Mouse (Mus musculus): ENCODE results near the gene Letm1. TPM values are rescaled to one million over a fixed set of nuclear protein-coding genes. Genes with fewer than 3 reads are reported as not detected.

The Letm1 gene
- polyA plus RNA-seq, 1 experiment from 2014 or later = 69.5 TPM

DNA sequence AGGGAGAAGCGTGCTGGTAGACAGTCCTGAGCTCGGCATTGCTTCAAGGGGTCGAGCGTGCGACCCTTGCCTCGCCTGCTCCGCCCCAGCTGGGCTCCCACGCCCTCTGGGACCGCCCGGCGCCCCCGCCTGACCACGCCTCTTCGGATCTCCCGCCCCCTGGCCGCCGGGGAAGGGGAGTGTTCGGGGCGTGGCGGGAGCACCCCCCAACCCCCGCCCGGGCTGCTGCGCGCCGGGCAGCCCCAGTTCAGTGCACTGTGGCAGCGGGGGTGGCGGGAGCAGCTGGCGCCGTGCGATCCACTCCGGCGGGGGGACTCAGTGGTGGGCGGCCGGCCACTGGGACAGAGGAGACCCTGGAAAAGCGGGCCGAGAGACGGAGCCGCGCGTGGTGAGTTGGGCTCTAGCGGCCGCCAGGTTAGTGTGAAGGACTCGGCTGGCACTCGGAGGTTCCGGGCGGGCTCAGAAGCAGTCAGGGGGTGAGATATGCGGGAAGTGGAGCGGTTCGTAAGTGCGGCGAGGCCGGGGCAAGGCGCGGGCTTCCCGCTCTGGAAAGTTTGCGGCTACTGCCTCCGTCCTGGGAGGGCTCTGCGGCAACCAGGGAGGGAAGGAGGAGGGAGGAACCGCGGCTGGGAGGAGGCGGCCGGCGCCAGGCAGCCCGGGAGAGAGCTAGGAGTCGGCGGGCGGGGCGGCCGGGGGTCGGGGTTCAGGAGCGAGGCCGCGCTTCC is 60.9 kb downstream of the Letm1 start, which contains the start of gene Fgfr3:
Fgfr3 (plus strand) TSS at position 134 of the 725 bp plus-strand sequence.
- peak within 1 kb of the TSS; percentile 48 for H3K4me3 ChIP-seq (ENCODE audit: low read depth, low read length)
- no peaks in the 10 kb centered on the region for H3K9me3 ChIP-seq (ENCODE audit: control insufficient read depth, low read length)
- H3K27ac ChIP-seq (ENCODE audit: low read depth, low read length) = peak within 1 kb of the TSS; percentile 16
- H3K4me1 ChIP-seq (ENCODE audit: control insufficient read depth, insufficient read depth, low read length) = 0 out of 2 replicates have a peak, but pooled peaks cover 10% of the 10 kb centered on the region
- ATAC-seq (ENCODE audit: low read depth) = peak; percentile 49; the same call in 1 of the 2 replicates
- peak within 1 kb of the TSS; percentile 58 for H3K9ac ChIP-seq (replicated peaks; ENCODE audit: low read depth, low read length)
- H3K27me3 ChIP-seq (ENCODE audit: control insufficient read depth, insufficient read depth, low read length) = no peaks in the 10 kb centered on the region
- H3K4me2 ChIP-seq (ENCODE audit: low read depth, low read length) = peak within 1 kb of the TSS; percentile 78
- no peaks in the 10 kb centered on the region for H3K36me3 ChIP-seq (ENCODE audit: control insufficient read depth, insufficient read depth, low read length)
- WGBS = under 1% methylated on average over 64 of the region's 73 CpGs

DNA sequence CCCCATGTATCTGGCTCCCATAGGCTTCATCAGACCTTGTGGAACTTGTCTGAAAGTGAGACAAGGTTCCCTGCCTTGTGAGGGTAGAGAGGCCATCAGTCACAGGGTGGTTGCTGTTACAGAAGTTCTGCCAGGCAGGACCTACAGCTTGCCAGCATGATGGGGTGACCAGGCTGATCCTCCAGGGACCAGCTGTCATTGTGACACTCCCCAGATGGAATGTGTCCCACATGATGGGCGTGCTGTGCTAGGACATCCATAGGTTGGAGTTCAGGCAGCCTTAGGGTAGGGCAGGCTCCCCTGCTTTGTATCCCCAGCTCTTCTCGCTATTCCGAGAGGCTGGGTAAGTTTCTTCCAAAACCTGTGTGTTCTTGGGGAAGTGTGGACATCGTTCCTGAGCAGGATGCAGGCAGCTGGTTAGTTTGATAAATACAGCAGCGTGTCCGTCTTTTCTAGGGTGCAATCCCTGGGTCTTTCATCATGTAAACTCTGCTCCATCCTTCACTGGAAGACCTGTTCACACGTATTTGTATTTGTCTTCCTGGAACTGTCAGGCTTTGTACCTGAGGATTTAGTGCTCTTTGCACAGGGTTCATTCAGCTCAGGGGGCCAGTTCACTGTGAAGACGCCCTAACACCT is 61.6 kb downstream of the Letm1 start:
- peak overlapping the region; percentile 58 for H3K9ac ChIP-seq (replicated peaks; ENCODE audit: low read depth, low read length)
- 8% methylated on average over 8 of the region's 8 CpGs for WGBS

DNA sequence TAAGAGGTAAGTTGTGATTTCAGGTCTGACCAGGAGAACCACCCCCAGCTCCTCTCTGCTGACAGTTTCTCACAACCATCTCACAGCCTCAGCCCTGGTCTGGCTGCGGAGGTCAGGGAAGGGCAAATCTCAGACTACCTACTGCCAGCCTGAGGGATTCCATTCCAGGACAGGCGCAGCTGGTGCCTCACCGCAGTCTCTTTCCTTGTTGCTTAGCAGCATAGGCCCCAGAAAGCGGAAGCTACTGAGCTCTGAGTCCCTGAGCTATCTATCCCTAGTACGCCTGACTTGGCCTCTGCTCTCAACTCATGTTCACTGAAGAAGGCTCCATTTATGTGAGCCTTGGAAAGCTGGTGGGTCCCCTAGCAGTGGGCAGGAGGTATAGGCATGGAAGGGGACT is 64.2 kb downstream of the Letm1 start:
- Histone ChIP-seq H3K9me3 (ENCODE audit: control insufficient read depth, low read length) (no peaks in the 10 kb centered on the region), H3K4me1 (ENCODE audit: control insufficient read depth, insufficient read depth, low read length) (0 out of 2 replicates have a peak, but pooled peaks cover 5% of the 10 kb centered on the region), H3K27me3 (ENCODE audit: control insufficient read depth, insufficient read depth, low read length) (no peaks in the 10 kb centered on the region), H3K36me3 (ENCODE audit: control insufficient read depth, insufficient read depth, low read length) (no peaks in the 10 kb centered on the region), H3K4me3 (ENCODE audit: low read depth, low read length) (no peak overlapping the region), H3K4me2 (ENCODE audit: low read depth, low read length) (no peak overlapping the region), H3K27ac (ENCODE audit: low read depth, low read length) (no peak overlapping the region), H3K9ac (replicated peaks; ENCODE audit: low read depth, low read length) (no peak overlapping the region)
- 67% methylated on average over 5 of the region's 5 CpGs for WGBS
- no peak for ATAC-seq (ENCODE audit: low read depth)

More for the DNA sequence above, 61.6 kb downstream of the Letm1 start:
- no peak for ATAC-seq (ENCODE audit: low read depth)
- peak overlapping the region; percentile 16; the same call in 1 of the 2 replicates for H3K27ac ChIP-seq (ENCODE audit: low read depth, low read length)
- H3K27me3 ChIP-seq (ENCODE audit: control insufficient read depth, insufficient read depth, low read length) = no peaks in the 10 kb centered on the region
- peak overlapping the region; percentile 78 for H3K4me2 ChIP-seq (ENCODE audit: low read depth, low read length)
- H3K36me3 ChIP-seq (ENCODE audit: control insufficient read depth, insufficient read depth, low read length) = no peaks in the 10 kb centered on the region
- H3K4me1 ChIP-seq (ENCODE audit: control insufficient read depth, insufficient read depth, low read length) = 0 out of 2 replicates have a peak, but pooled peaks cover 10% of the 10 kb centered on the region
- H3K9me3 ChIP-seq (ENCODE audit: control insufficient read depth, low read length) = no peaks in the 10 kb centered on the region
- peak overlapping the region; percentile 48; the same call in 1 of the 2 replicates for H3K4me3 ChIP-seq (ENCODE audit: low read depth, low read length)

DNA sequence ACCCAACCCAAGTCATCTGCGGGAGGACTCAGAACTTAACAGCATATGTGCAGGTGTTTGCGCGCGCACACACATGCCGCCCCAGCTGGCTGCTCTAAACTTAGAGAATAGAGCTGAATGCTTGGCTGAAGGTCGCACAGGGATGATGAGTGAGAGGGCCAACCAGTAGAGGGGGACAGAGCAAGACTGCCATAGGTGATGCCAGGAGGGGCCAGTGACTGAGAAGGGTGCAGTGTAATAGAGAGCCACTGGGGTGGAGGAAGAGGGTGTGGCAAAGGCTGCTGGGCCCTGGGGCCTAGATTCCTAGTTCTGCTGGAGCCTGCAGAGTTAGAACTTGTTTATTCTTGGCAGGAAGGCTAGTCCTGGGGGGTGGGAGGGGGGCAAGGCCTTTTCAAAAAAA is 66.2 kb downstream of the Letm1 start:
- WGBS = 85% methylated on average over 6 of the region's 6 CpGs
- Histone ChIP-seq H3K36me3 (ENCODE audit: control insufficient read depth, insufficient read depth, low read length) (no peaks in the 10 kb centered on the region), H3K4me1 (ENCODE audit: control insufficient read depth, insufficient read depth, low read length) (no peaks in the 10 kb centered on the region), H3K9me3 (ENCODE audit: control insufficient read depth, low read length) (no peaks in the 10 kb centered on the region), H3K27ac (ENCODE audit: low read depth, low read length) (no peak overlapping the region), H3K4me3 (ENCODE audit: low read depth, low read length) (no peak overlapping the region), H3K27me3 (ENCODE audit: control insufficient read depth, insufficient read depth, low read length) (no peaks in the 10 kb centered on the region), H3K4me2 (ENCODE audit: low read depth, low read length) (no peak overlapping the region), H3K9ac (replicated peaks; ENCODE audit: low read depth, low read length) (no peak overlapping the region)
- ATAC-seq (ENCODE audit: low read depth) = no peak

DNA sequence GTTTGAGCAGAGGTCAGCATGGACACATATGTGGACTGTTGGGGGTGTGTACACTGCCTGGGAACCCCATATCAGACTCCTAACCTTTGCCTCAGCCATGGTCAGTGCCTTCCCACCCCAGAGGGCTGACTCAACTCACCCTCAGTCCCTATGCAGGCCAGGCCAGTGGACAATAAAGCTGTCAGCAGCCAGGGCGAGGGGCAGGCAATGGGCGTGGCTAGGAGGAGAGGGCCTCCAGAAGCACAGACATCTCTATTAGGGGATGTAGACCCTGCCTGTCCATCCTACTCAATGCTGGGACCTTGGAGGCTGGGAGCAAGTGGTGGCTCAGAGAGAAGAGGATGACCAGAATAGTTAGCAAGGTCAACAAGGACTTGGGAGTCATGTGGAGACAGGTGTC is 67.4 kb downstream of the Letm1 start:
- no peaks in the 10 kb centered on the region for H3K9me3 ChIP-seq (ENCODE audit: control insufficient read depth, low read length)
- H3K4me2 ChIP-seq (ENCODE audit: low read depth, low read length) = no peak overlapping the region
- no peaks in the 10 kb centered on the region for H3K27me3 ChIP-seq (ENCODE audit: control insufficient read depth, insufficient read depth, low read length)
- no peak for ATAC-seq (ENCODE audit: low read depth)
- no peak overlapping the region for H3K27ac ChIP-seq (ENCODE audit: low read depth, low read length)
- no peaks in the 10 kb centered on the region for H3K4me1 ChIP-seq (ENCODE audit: control insufficient read depth, insufficient read depth, low read length)
- no peak overlapping the region for H3K4me3 ChIP-seq (ENCODE audit: low read depth, low read length)
- no peaks in the 10 kb centered on the region for H3K36me3 ChIP-seq (ENCODE audit: control insufficient read depth, insufficient read depth, low read length)
- H3K9ac ChIP-seq (replicated peaks; ENCODE audit: low read depth, low read length) = no peak overlapping the region
- 29% methylated on average over 2 of the region's 2 CpGs for WGBS

DNA sequence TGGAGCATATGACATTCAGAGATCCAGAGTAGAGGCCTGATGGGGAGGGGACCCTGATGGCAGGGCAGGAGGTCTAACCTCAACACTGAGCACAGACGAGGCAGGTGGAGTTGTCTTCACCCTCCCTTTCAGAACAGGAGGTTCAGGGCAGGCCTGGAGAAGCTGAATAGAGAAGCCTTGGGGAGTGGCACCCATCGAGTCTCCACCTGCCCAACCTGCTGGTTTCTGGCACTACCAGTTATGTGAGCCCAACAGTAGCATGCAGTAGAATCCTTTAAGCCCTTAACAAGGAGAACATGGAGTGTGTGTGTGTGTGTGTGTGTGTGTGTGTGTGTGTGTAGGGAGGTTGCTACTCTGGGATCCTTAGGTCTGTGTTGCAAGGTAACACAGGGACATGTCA is 70.1 kb downstream of the Letm1 start:
- Histone ChIP-seq H3K4me2 (ENCODE audit: low read depth, low read length) (no peak overlapping the region), H3K4me1 (ENCODE audit: control insufficient read depth, insufficient read depth, low read length) (no peaks in the 10 kb centered on the region), H3K27me3 (ENCODE audit: control insufficient read depth, insufficient read depth, low read length) (no peaks in the 10 kb centered on the region), H3K36me3 (ENCODE audit: control insufficient read depth, insufficient read depth, low read length) (no peaks in the 10 kb centered on the region), H3K27ac (ENCODE audit: low read depth, low read length) (no peak overlapping the region), H3K4me3 (ENCODE audit: low read depth, low read length) (no peak overlapping the region), H3K9me3 (ENCODE audit: control insufficient read depth, low read length) (no peaks in the 10 kb centered on the region), H3K9ac (replicated peaks; ENCODE audit: low read depth, low read length) (no peak overlapping the region)
- 91% methylated on average over 2 of the region's 2 CpGs for WGBS
- ATAC-seq (ENCODE audit: low read depth) = no peak

DNA sequence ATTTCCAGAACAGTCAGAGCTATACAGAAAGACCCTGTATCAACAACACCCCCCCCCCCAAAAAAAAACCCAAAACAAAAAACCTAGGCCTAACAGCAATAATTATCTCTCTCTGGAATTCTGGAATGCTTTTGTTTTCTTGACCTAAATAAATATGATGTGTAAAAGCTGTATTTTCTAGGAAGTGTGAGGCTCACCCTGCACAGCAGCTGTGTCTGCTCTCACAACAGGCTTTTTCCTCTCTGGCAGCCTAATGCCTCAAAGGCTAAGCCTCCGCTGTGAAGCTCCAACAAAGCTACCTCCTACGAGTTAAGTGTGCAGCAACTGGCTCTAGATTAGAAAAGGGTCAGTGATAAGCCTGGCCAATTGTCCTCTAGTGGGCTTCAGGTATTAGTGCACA is 73.6 kb downstream of the Letm1 start:
- Histone ChIP-seq H3K27me3 (ENCODE audit: control insufficient read depth, insufficient read depth, low read length) (no peaks in the 10 kb centered on the region), H3K4me1 (ENCODE audit: control insufficient read depth, insufficient read depth, low read length) (0 out of 2 replicates have a peak, but pooled peaks cover 6% of the 10 kb centered on the region), H3K36me3 (ENCODE audit: control insufficient read depth, insufficient read depth, low read length) (no peaks in the 10 kb centered on the region), H3K27ac (ENCODE audit: low read depth, low read length) (no peak overlapping the region), H3K9me3 (ENCODE audit: control insufficient read depth, low read length) (no peaks in the 10 kb centered on the region), H3K9ac (replicated peaks; ENCODE audit: low read depth, low read length) (no peak overlapping the region), H3K4me3 (ENCODE audit: low read depth, low read length) (no peak overlapping the region), H3K4me2 (ENCODE audit: low read depth, low read length) (no peak overlapping the region)
- 54% methylated on average over 2 of the region's 2 CpGs for WGBS
- ATAC-seq (ENCODE audit: low read depth) = no peak

DNA sequence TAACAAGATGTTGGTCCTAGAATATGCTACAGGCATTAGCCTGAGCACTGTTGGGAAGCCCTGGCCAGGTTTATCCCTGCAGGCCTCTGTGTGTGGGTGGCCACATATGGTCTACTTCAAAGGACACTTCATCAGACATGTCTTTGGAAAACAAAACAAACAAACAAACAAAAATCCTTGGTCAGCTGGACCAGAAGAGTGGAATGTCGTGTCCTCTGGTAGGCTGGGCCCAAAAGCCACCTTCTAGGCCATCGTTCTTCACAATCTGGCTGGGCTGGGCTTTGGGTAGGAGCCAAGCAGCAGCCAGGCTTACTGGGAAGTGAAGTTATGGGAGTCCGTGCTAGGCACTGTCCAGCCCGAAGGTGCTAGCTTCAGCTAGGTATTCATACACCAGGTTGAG is 75.5 kb downstream of the Letm1 start:
- no peak overlapping the region for H3K4me3 ChIP-seq (ENCODE audit: low read depth, low read length)
- WGBS = 71% methylated on average over 4 of the region's 4 CpGs
- 0 out of 2 replicates have a peak, but pooled peaks cover 6% of the 10 kb centered on the region for H3K4me1 ChIP-seq (ENCODE audit: control insufficient read depth, insufficient read depth, low read length)
- no peaks in the 10 kb centered on the region for H3K27me3 ChIP-seq (ENCODE audit: control insufficient read depth, insufficient read depth, low read length)
- no peak overlapping the region for H3K9ac ChIP-seq (replicated peaks; ENCODE audit: low read depth, low read length)
- H3K36me3 ChIP-seq (ENCODE audit: control insufficient read depth, insufficient read depth, low read length) = no peaks in the 10 kb centered on the region
- no peaks in the 10 kb centered on the region for H3K9me3 ChIP-seq (ENCODE audit: control insufficient read depth, low read length)
- H3K4me2 ChIP-seq (ENCODE audit: low read depth, low read length) = no peak overlapping the region
- no peak for ATAC-seq (ENCODE audit: low read depth)
- H3K27ac ChIP-seq (ENCODE audit: low read depth, low read length) = no peak overlapping the region

DNA sequence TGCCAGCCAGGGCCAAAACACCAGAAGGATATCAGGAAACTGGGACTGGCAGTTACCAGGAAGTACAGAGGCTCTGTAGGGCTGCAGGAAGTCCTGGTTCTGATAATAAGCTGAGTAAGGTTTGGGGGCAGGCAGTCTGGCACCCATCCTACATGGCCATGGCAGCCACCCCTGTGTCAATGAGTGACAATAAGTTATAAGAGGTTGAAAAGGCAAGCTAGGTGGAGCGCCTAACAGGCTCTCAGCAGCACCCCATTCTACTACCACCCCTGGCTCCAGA is 76.3 kb downstream of the Letm1 start:
- no peak for ATAC-seq (ENCODE audit: low read depth)
- no peak overlapping the region for H3K4me3 ChIP-seq (ENCODE audit: low read depth, low read length)
- 84% methylated on average over 1 of the region's 1 CpGs for WGBS

More for the DNA sequence above, 76.3 kb downstream of the Letm1 start:
- Histone ChIP-seq H3K4me2 (ENCODE audit: low read depth, low read length) (no peak overlapping the region), H3K9ac (replicated peaks; ENCODE audit: low read depth, low read length) (no peak overlapping the region), H3K27me3 (ENCODE audit: control insufficient read depth, insufficient read depth, low read length) (no peaks in the 10 kb centered on the region), H3K36me3 (ENCODE audit: control insufficient read depth, insufficient read depth, low read length) (no peaks in the 10 kb centered on the region), H3K4me1 (ENCODE audit: control insufficient read depth, insufficient read depth, low read length) (0 out of 2 replicates have a peak, but pooled peaks cover 6% of the 10 kb centered on the region), H3K9me3 (ENCODE audit: control insufficient read depth, low read length) (no peaks in the 10 kb centered on the region), H3K27ac (ENCODE audit: low read depth, low read length) (peak overlapping the region; percentile 73)
